Mouse (Mus musculus): ENCODE data around the gene Kctd13. TPM values are rescaled to one million over a fixed set of nuclear protein-coding genes. Genes with fewer than 3 reads are reported as not detected.
A peak's percentile ranks its signal among the peaks of the same experiment; 100 is the strongest.

Kctd13 gene
- total RNA-seq, 2 experiments from 2014 or later: 0.77 to 1.7 TPM

GRCm38 (mm10) chr7:126975950-126976866 is 47.5 kb downstream of the Kctd13 start, which contains the start of gene Cdiptos:
Cdiptos (minus strand) TSS chr7:126976098.
- peak; percentile 93 for ATAC-seq (replicated peaks; ENCODE audit: low FRiP score, poor library complexity, severe bottlenecking)

- ATAC-seq (replicated peaks; ENCODE audit: low FRiP score, poor library complexity, severe bottlenecking): no peak
These were observed 48.3 kb downstream of the Kctd13 start for GRCm38 (mm10) chr7:126976878-126977459.

- ATAC-seq (replicated peaks; ENCODE audit: low FRiP score, poor library complexity, severe bottlenecking): no peak
These were observed 50.2 kb downstream of the Kctd13 start for GRCm38 (mm10) chr7:126978841-126979240.

GRCm38 (mm10) chr7:126981601-126982000 is 52.9 kb downstream of the Kctd13 start:
- ATAC-seq (replicated peaks; ENCODE audit: low FRiP score, poor library complexity, severe bottlenecking): no peak

GRCm38 (mm10) chr7:126982054-126982453 is 53.4 kb downstream of the Kctd13 start:
- no peak for ATAC-seq (replicated peaks; ENCODE audit: low FRiP score, poor library complexity, severe bottlenecking)

GRCm38 (mm10) chr7:126983113-126983512 is 54.4 kb downstream of the Kctd13 start:
- ATAC-seq (replicated peaks; ENCODE audit: low FRiP score, poor library complexity, severe bottlenecking): no peak

GRCm38 (mm10) chr7:126984667-126985444 is 56.2 kb downstream of the Kctd13 start:
- no peak for ATAC-seq (replicated peaks; ENCODE audit: low FRiP score, poor library complexity, severe bottlenecking)

- ATAC-seq (replicated peaks; ENCODE audit: low FRiP score, poor library complexity, severe bottlenecking): peak; percentile 67
These were observed 57.6 kb downstream of the Kctd13 start for GRCm38 (mm10) chr7:126986319-126986718.

GRCm38 (mm10) chr7:126988816-126989215 is 60.1 kb downstream of the Kctd13 start:
- ATAC-seq (replicated peaks; ENCODE audit: low FRiP score, poor library complexity, severe bottlenecking): no peak

Other genes starting within 250 kb of the Kctd13 start
- gene Bola2, start 233.5 kb upstream of the Kctd13 start, total RNA-seq (2015; ENCODE audit: low replicate concordance): 4.8 and 13.4 TPM in 2 replicates
- 11.6 and 27.2 TPM in 2 replicates for gene Bola2, start 233.5 kb upstream of the Kctd13 start, total RNA-seq (2017; ENCODE audit: low replicate concordance)
- 0.19 and 1.9 TPM in 2 replicates for gene Slx1b, start 233.1 kb upstream of the Kctd13 start, total RNA-seq (2015; ENCODE audit: low replicate concordance)
- 0.42 and 1.4 TPM in 2 replicates for gene Slx1b, start 233.1 kb upstream of the Kctd13 start, total RNA-seq (2017; ENCODE audit: low replicate concordance)
- 127 and 157 TPM in 2 replicates for gene Coro1a, start 221.1 kb upstream of the Kctd13 start, total RNA-seq (2015; ENCODE audit: low replicate concordance)
- gene Coro1a, start 221.1 kb upstream of the Kctd13 start, total RNA-seq (2017; ENCODE audit: low replicate concordance): 132 and 182 TPM in 2 replicates
- 46.1 and 51.8 TPM in 2 replicates for gene Mapk3, start 169.3 kb upstream of the Kctd13 start, total RNA-seq (2015; ENCODE audit: low replicate concordance)
- gene Mapk3, start 169.3 kb upstream of the Kctd13 start, total RNA-seq (2017; ENCODE audit: low replicate concordance): 10.9 and 19.4 TPM in 2 replicates
- 5.6 TPM in 1 of 2 replicates, not detected in the other for gene Gdpd3, start 162.5 kb upstream of the Kctd13 start, total RNA-seq (2015; ENCODE audit: low replicate concordance)
- 5.4 and 7.2 TPM in 2 replicates for gene Gdpd3, start 162.5 kb upstream of the Kctd13 start, total RNA-seq (2017; ENCODE audit: low replicate concordance)
- gene Ypel3, start 151.9 kb upstream of the Kctd13 start, total RNA-seq (2015; ENCODE audit: low replicate concordance): 752 and 763 TPM in 2 replicates
- gene Ypel3, start 151.9 kb upstream of the Kctd13 start, total RNA-seq (2017; ENCODE audit: low replicate concordance): 364 and 550 TPM in 2 replicates
- 28.8 and 31.9 TPM in 2 replicates for gene Tbx6, start 147.4 kb upstream of the Kctd13 start, total RNA-seq (2015; ENCODE audit: low replicate concordance)
- gene Tbx6, start 147.4 kb upstream of the Kctd13 start, total RNA-seq (2017; ENCODE audit: low replicate concordance): 12.3 and 23.2 TPM in 2 replicates
- 46.7 and 84.9 TPM in 2 replicates for gene Ppp4c, start 136.4 kb upstream of the Kctd13 start, total RNA-seq (2015; ENCODE audit: low replicate concordance)
- gene Ppp4c, start 136.4 kb upstream of the Kctd13 start, total RNA-seq (2017; ENCODE audit: low replicate concordance): 43.5 and 62.7 TPM in 2 replicates
- gene Fam57b, start 131.2 kb upstream of the Kctd13 start, total RNA-seq (2015; ENCODE audit: low replicate concordance): not detected in 2 replicates
- not detected in 2 replicates for gene Fam57b, start 131.2 kb upstream of the Kctd13 start, total RNA-seq (2017; ENCODE audit: low replicate concordance)
- gene 4930451I11Rik, start 97.2 kb upstream of the Kctd13 start, total RNA-seq (2015; ENCODE audit: low replicate concordance): not detected in 2 replicates
- gene 4930451I11Rik, start 97.2 kb upstream of the Kctd13 start, total RNA-seq (2017; ENCODE audit: low replicate concordance): not detected in 2 replicates
- gene Doc2a, start 81.5 kb upstream of the Kctd13 start, total RNA-seq (2015; ENCODE audit: low replicate concordance): not detected in 2 replicates
- not detected in 2 replicates for gene Doc2a, start 81.5 kb upstream of the Kctd13 start, total RNA-seq (2017; ENCODE audit: low replicate concordance)
- 5.2 and 9.2 TPM in 2 replicates for gene Hirip3, start 66.9 kb upstream of the Kctd13 start, total RNA-seq (2015; ENCODE audit: low replicate concordance)
- gene Hirip3, start 66.9 kb upstream of the Kctd13 start, total RNA-seq (2017; ENCODE audit: low replicate concordance): 38.2 and 40.8 TPM in 2 replicates
- 14.4 and 35.5 TPM in 2 replicates for gene Ino80e, start 66.5 kb upstream of the Kctd13 start, total RNA-seq (2015; ENCODE audit: low replicate concordance)
- gene Ino80e, start 66.5 kb upstream of the Kctd13 start, total RNA-seq (2017; ENCODE audit: low replicate concordance): 4.9 and 9.9 TPM in 2 replicates
- gene Taok2, start 44.2 kb upstream of the Kctd13 start, total RNA-seq (2015; ENCODE audit: low replicate concordance): 6.9 and 9.6 TPM in 2 replicates
- 17.0 and 31.8 TPM in 2 replicates for gene Taok2, start 44.2 kb upstream of the Kctd13 start, total RNA-seq (2017; ENCODE audit: low replicate concordance)
- gene Tmem219, start 6.0 kb upstream of the Kctd13 start, total RNA-seq (2015; ENCODE audit: low replicate concordance): 4.0 and 6.3 TPM in 2 replicates
- 2.1 and 6.8 TPM in 2 replicates for gene Tmem219, start 6.0 kb upstream of the Kctd13 start, total RNA-seq (2017; ENCODE audit: low replicate concordance)
- not detected in 2 replicates for gene Asphd1, start 20.7 kb downstream of the Kctd13 start, total RNA-seq (2015; ENCODE audit: low replicate concordance)
- gene Asphd1, start 20.7 kb downstream of the Kctd13 start, total RNA-seq (2017; ENCODE audit: low replicate concordance): not detected in 2 replicates
- not detected in 2 replicates for gene Sez6l2, start 21.7 kb downstream of the Kctd13 start, total RNA-seq (2015; ENCODE audit: low replicate concordance)
- gene Sez6l2, start 21.7 kb downstream of the Kctd13 start, total RNA-seq (2017; ENCODE audit: low replicate concordance): 0.84 TPM in 1 of 2 replicates, not detected in the other
- gene Cdipt, start 47.0 kb downstream of the Kctd13 start, total RNA-seq (2015; ENCODE audit: low replicate concordance): 14.8 and 23.1 TPM in 2 replicates
- 9.5 and 20.9 TPM in 2 replicates for gene Cdipt, start 47.0 kb downstream of the Kctd13 start, total RNA-seq (2017; ENCODE audit: low replicate concordance)
- gene Cdiptos, start 47.2 kb downstream of the Kctd13 start, total RNA-seq (2015; ENCODE audit: low replicate concordance): 5.0 TPM in 1 of 2 replicates, not detected in the other
- not detected in 2 replicates for gene Cdiptos, start 47.2 kb downstream of the Kctd13 start, total RNA-seq (2017; ENCODE audit: low replicate concordance)
- gene Mvp, start 85.7 kb downstream of the Kctd13 start, total RNA-seq (2015; ENCODE audit: low replicate concordance): 1.5 and 1.9 TPM in 2 replicates
- 5.5 and 7.7 TPM in 2 replicates for gene Mvp, start 85.7 kb downstream of the Kctd13 start, total RNA-seq (2017; ENCODE audit: low replicate concordance)
- not detected in 2 replicates for gene Pagr1b, start 87.6 kb downstream of the Kctd13 start, total RNA-seq (2015; ENCODE audit: low replicate concordance)
- gene Pagr1b, start 87.6 kb downstream of the Kctd13 start, total RNA-seq (2017; ENCODE audit: low replicate concordance): not detected in 2 replicates
- 13.4 and 18.8 TPM in 2 replicates for gene Pagr1a, start 88.5 kb downstream of the Kctd13 start, total RNA-seq (2015; ENCODE audit: low replicate concordance)
- 7.0 and 7.1 TPM in 2 replicates for gene Pagr1a, start 88.5 kb downstream of the Kctd13 start, total RNA-seq (2017; ENCODE audit: low replicate concordance)
- 1.7 and 1.9 TPM in 2 replicates for gene Gm42742, start 92.2 kb downstream of the Kctd13 start, total RNA-seq (2015; ENCODE audit: low replicate concordance)
- gene Gm42742, start 92.2 kb downstream of the Kctd13 start, total RNA-seq (2017; ENCODE audit: low replicate concordance): 8.1 and 9.1 TPM in 2 replicates
- gene Prrt2, start 92.3 kb downstream of the Kctd13 start, total RNA-seq (2015; ENCODE audit: low replicate concordance): not detected in 2 replicates
- 1.5 TPM in 1 of 2 replicates, not detected in the other for gene Prrt2, start 92.3 kb downstream of the Kctd13 start, total RNA-seq (2017; ENCODE audit: low replicate concordance)
- 44.9 and 51.3 TPM in 2 replicates for gene Maz, start 98.2 kb downstream of the Kctd13 start, total RNA-seq (2015; ENCODE audit: low replicate concordance)
- 25.0 and 49.5 TPM in 2 replicates for gene Maz, start 98.2 kb downstream of the Kctd13 start, total RNA-seq (2017; ENCODE audit: low replicate concordance)
- gene Kif22, start 113.6 kb downstream of the Kctd13 start, total RNA-seq (2015; ENCODE audit: low replicate concordance): 50.5 and 71.7 TPM in 2 replicates
- 57.3 and 83.1 TPM in 2 replicates for gene Kif22, start 113.6 kb downstream of the Kctd13 start, total RNA-seq (2017; ENCODE audit: low replicate concordance)
- not detected in 2 replicates for gene Zg16, start 158.4 kb downstream of the Kctd13 start, total RNA-seq (2015; ENCODE audit: low replicate concordance)
- 3.2 and 5.0 TPM in 2 replicates for gene Zg16, start 158.4 kb downstream of the Kctd13 start, total RNA-seq (2017; ENCODE audit: low replicate concordance)
- 19.8 and 26.8 TPM in 2 replicates for gene AI467606, start 162.5 kb downstream of the Kctd13 start, total RNA-seq (2015; ENCODE audit: low replicate concordance)
- gene AI467606, start 162.5 kb downstream of the Kctd13 start, total RNA-seq (2017; ENCODE audit: low replicate concordance): 17.1 and 19.9 TPM in 2 replicates
- gene Qprt, start 193.3 kb downstream of the Kctd13 start, total RNA-seq (2015; ENCODE audit: low replicate concordance): 1.7 TPM in 1 of 2 replicates, not detected in the other
- 0.34 TPM in 1 of 2 replicates, not detected in the other for gene Qprt, start 193.3 kb downstream of the Kctd13 start, total RNA-seq (2017; ENCODE audit: low replicate concordance)
- gene Spn, start 208.9 kb downstream of the Kctd13 start, total RNA-seq (2015; ENCODE audit: low replicate concordance): 15.8 and 24.9 TPM in 2 replicates
- 58.3 and 60.0 TPM in 2 replicates for gene Spn, start 208.9 kb downstream of the Kctd13 start, total RNA-seq (2017; ENCODE audit: low replicate concordance)